Mouse (Mus musculus) megakaryocyte, embryonic 14.5 days (primary cell): ENCODE results near the gene Ip6k1. TPM values are rescaled to one million over a fixed set of nuclear protein-coding genes. Genes with fewer than 3 reads are reported as not detected.

ENCODE experiments used
- H3K27me3 ChIP-seq: replicated peaks from 2 replicates; pipeline ENCODE3; 2012; ENCODE audit warnings: inconsistent platforms
- H3K36me3 ChIP-seq: replicated peaks from 2 replicates; pipeline ENCODE3; 2012; ENCODE audit warnings: low read length, inconsistent platforms, mixed read lengths
- H3K4me1 ChIP-seq: 2 replicates; pipeline ENCODE4 v1.6.1; 2012; ENCODE audit warnings: inconsistent platforms
- H3K4me3 ChIP-seq: replicated peaks from 2 replicates; pipeline ENCODE3; 2012; ENCODE audit warnings: moderate library complexity, mild to moderate bottlenecking, inconsistent platforms
- H3K9me3 ChIP-seq: 2 replicates; pipeline ENCODE4 v1.6.1; 2012; ENCODE audit warnings: inconsistent platforms
- FLI1 ChIP-seq: IDR thresholded peaks from 2 replicates; pipeline ENCODE4 v1.6.1; 2012; ENCODE audit warnings: low read length, inconsistent platforms, mixed read lengths
- GATA1 ChIP-seq: IDR thresholded peaks from 3 replicates; pipeline ENCODE4 v1.6.1; 2012; ENCODE audit warnings: mixed read lengths, low read length, inconsistent platforms, borderline replicate concordance
- polyA plus RNA-seq: library from polyadenylated mRNA; stranded (reverse); fragments of >175 nt; gene quantifications from 2 replicates; pipeline ENCODE4 v1.2.3, GENCODE M21; 2012; ENCODE audit warnings: low replicate concordance; ENCODE audit not compliant: insufficient read depth

Gene Ip6k1
- polyA plus RNA-seq, 1 experiment, result 26.3 TPM

- Histone ChIP-seq H3K9me3 (no peaks in the 10 kb centered on the region), H3K4me1 (peaks cover 99% of the 10 kb centered on the region), H3K36me3 (peaks cover 81% of the 10 kb centered on the region), H3K27me3 (no peaks in the 10 kb centered on the region), H3K4me3 (peak overlapping the region; percentile 42)
- TF ChIP-seq FLI1 (no peak), GATA1 (no peak)
Observed at GRCm38 (mm10) chr9:107966676-107967075, 35.6 kb upstream of the Ip6k1 start.

GRCm38 (mm10) chr9:107967437-107967836 is 34.9 kb upstream of the Ip6k1 start:
- Histone ChIP-seq H3K36me3 (peaks cover 73% of the 10 kb centered on the region), H3K4me1 (peaks cover 99% of the 10 kb centered on the region)

DNA sequence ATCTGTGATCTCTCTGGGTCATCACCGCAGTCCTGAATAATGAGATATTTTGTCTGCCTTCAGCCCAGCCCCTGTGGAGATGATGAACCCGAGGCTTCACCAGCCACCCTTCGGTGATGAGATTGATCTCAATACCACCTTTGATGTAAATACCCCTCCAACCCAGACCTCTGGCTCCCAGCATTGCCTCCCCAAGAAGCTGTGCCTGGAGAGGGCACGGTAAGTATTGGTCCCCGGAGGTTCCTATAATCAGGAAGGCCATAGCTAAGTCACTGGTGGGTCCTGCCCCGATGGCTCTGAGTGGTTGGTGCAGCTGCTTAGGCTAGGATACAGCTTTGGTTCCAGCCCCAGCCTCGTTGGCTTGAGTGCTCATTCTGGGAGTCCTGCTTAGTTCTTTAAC is 33.8 kb upstream of the Ip6k1 start:
- peaks cover 99% of the 10 kb centered on the region for H3K4me1 ChIP-seq
- H3K36me3 ChIP-seq, result peaks cover 62% of the 10 kb centered on the region
- no peak for TF ChIP-seq GATA1
- TF ChIP-seq FLI1, result no peak
- no peaks in the 10 kb centered on the region for H3K9me3 ChIP-seq
- no peaks in the 10 kb centered on the region for H3K27me3 ChIP-seq
- H3K4me3 ChIP-seq, result no peak overlapping the region

More at GRCm38 (mm10) chr9:107967437-107967836, 34.9 kb upstream of the Ip6k1 start:
- Histone ChIP-seq H3K9me3 (no peaks in the 10 kb centered on the region), H3K27me3 (no peaks in the 10 kb centered on the region), H3K4me3 (no peak overlapping the region)
- no peak for TF ChIP-seq FLI1
- TF ChIP-seq GATA1, result no peak

GRCm38 (mm10) chr9:107970311-107970710 is 32.0 kb upstream of the Ip6k1 start:
- H3K36me3 ChIP-seq, result peaks cover 52% of the 10 kb centered on the region
- no peak for TF ChIP-seq GATA1
- no peak for TF ChIP-seq FLI1
- H3K27me3 ChIP-seq, result no peaks in the 10 kb centered on the region
- no peak overlapping the region for H3K4me3 ChIP-seq
- peaks cover 99% of the 10 kb centered on the region for H3K4me1 ChIP-seq
- H3K9me3 ChIP-seq, result no peaks in the 10 kb centered on the region

- peak overlapping the region; percentile 76 for H3K4me3 ChIP-seq
- peaks cover 55% of the 10 kb centered on the region for H3K36me3 ChIP-seq
- H3K27me3 ChIP-seq, result no peaks in the 10 kb centered on the region
- no peaks in the 10 kb centered on the region for H3K9me3 ChIP-seq
- H3K4me1 ChIP-seq, result peaks cover 99% of the 10 kb centered on the region
- TF ChIP-seq FLI1, result peak; percentile 60; the same call in 1 of the 2 replicates
- TF ChIP-seq GATA1, result peak; percentile 64; the same call in 1 of the 3 replicates
Observed at GRCm38 (mm10) chr9:107971690-107972541, 30.4 kb upstream of the Ip6k1 start.

- Histone ChIP-seq H3K27me3 (no peaks in the 10 kb centered on the region), H3K9me3 (no peaks in the 10 kb centered on the region), H3K36me3 (peaks cover 58% of the 10 kb centered on the region), H3K4me3 (peak overlapping the region; percentile 98), H3K4me1 (peaks cover 99% of the 10 kb centered on the region)
- TF ChIP-seq GATA1 (no peak), FLI1 (no peak)
Observed at GRCm38 (mm10) chr9:107974491-107975171, 27.7 kb upstream of the Ip6k1 start.

- TF ChIP-seq FLI1 (no peak), GATA1 (peak; percentile 31; the same call in 1 of the 3 replicates)
- Histone ChIP-seq H3K36me3 (peaks cover 58% of the 10 kb centered on the region), H3K4me1 (peaks cover 99% of the 10 kb centered on the region), H3K27me3 (no peaks in the 10 kb centered on the region), H3K9me3 (no peaks in the 10 kb centered on the region), H3K4me3 (peak within 1 kb of the TSS; percentile 98)
Observed at GRCm38 (mm10) chr9:107975399-107976386, 26.6 kb upstream of the Ip6k1 start, which contains the start of gene Uba7. Gene Uba7 (plus strand): TSS chr9:107975505.

DNA sequence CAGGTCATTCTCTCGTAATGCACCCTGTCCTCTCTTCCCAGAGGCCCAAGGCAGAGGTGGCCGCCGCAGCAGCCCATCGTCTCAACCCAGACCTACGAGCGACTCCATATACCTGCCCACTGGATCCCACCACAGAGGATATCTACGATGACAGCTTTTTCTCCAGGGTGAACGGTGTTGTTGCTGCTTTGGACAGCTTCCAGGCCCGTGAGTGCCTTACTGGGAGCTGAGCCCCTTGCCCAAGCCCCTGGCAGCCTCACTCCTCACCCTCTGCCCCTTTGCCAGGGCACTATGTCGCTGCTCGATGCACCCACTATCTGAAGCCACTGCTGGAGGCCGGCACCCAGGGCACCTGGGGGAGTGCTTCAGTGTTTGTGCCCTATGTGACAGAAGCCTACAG is 23.5 kb upstream of the Ip6k1 start:
- Histone ChIP-seq H3K4me1 (peaks cover 99% of the 10 kb centered on the region), H3K36me3 (peaks cover 83% of the 10 kb centered on the region), H3K27me3 (no peaks in the 10 kb centered on the region), H3K9me3 (no peaks in the 10 kb centered on the region), H3K4me3 (peak overlapping the region; percentile 98)
- TF ChIP-seq GATA1 (no peak), FLI1 (no peak)
